Comparison of ENCODE assay signal across 1 mouse cellular context in the genomic region with DNA sequence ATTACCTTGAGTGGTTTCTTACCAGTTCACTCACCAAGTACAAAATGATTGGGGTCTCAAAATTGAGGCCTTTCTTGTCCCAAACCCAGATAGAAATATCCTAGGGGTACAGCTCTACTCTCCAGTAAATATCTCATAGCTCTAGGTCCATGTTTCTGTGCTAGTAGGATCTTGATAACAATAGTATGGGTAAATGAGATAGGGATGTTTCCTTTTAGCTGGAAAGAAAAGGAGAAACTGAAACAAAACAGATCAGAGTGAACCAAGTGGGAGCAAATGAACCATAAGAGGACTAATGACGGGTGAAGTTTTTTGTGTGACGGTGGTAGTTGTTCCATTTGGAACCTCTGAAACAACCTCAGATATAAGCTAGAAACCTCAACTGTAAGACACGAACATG.
A peak's percentile ranks its signal among the peaks of the same experiment; 100 is the strongest.
TF ChIP-seq lines count a peak whose summit lies in the region.

No protein-coding gene starts in this region.

TF ChIP-seq in MEL, 35 proteins besides CTCF, POLR2A, EP300 and RAD21:
- TF ChIP-seq ETS1 (IDR thresholded peaks at IDR 0.05; ENCODE audit: low read depth, low read length): 0 out of 2 replicates have a peak, but pooled peaks have one; percentile 60
- no peak for TF ChIP-seq HCFC1 (IDR thresholded peaks at IDR 0.05; ENCODE audit: low read depth, low read length)
- TF ChIP-seq GATA1 (IDR thresholded peaks at IDR 0.05; ENCODE audit: low read depth, low read length): peak; percentile 77
- TF ChIP-seq MYB (IDR thresholded peaks at IDR 0.05; ENCODE audit: low read depth, low read length): no peak
- no peak for TF ChIP-seq ELF1 (IDR thresholded peaks at IDR 0.05; ENCODE audit: low read depth, low read length)
- no peak for TF ChIP-seq CHD2 (IDR thresholded peaks at IDR 0.05; ENCODE audit: low read length)
- TF ChIP-seq MAZ (IDR thresholded peaks at IDR 0.05; ENCODE audit: low read depth, low read length): no peak
- TF ChIP-seq ZC3H11A (IDR thresholded peaks at IDR 0.05; ENCODE audit: low read depth, low read length): no peak
- TF ChIP-seq ZKSCAN1 (IDR thresholded peaks at IDR 0.05; ENCODE audit: low read depth, low read length): no peak
- TF ChIP-seq TCF12 (IDR thresholded peaks at IDR 0.05; ENCODE audit: low read depth, low read length): peak; percentile 49; the same call in 1 of the 2 replicates
- no peak for TF ChIP-seq KAT2A (conservative IDR thresholded peaks at IDR 0.05; ENCODE audit: low read depth, low read length)
- no peak for TF ChIP-seq USF1 (IDR thresholded peaks at IDR 0.05; ENCODE audit: low read depth, low read length)
- TF ChIP-seq GABPA (IDR thresholded peaks at IDR 0.05; ENCODE audit: low read depth, low read length): no peak
- TF ChIP-seq NELFE (IDR thresholded peaks at IDR 0.05; ENCODE audit: low read depth, low read length): no peak
TF ChIP-seq in MEL: peak in this region for 3.
